8 mouse cellular contexts compared by ENCODE assay signal in the genomic region with DNA sequence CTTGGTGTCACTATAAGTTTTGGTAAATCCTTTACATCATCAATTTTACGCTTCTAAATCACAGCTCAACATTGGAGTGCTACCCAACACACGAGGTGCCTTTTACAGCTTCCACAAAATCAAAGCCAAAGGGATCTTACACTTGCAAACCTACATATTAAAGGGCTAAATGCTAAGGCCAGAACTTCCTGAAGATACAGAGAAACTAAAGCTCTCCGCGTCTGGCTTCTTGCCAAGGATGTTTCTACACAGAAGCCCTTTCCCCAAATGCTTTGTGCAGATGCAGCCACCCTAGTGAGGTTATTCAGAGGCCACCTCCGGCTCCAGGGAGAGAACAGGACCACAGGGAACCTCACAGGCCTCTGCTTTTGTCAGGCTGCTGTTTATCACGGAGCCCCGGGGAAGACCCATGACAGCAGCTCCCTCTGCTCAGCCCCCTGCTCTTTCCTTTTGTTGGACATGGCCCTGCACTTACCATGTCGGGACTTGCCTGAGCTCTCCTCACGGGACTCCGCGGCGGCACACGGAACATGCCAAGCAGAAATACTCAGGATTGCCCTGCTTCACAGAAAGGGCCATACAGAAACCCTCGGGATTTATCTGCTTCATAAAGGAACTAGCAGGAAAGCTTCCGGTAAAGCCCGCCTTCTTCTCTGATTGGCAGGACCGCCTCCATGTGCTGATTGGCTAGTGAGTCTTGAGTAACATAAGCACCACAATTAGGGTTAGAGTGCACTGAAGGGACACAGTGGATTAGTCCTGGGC. TPM values are rescaled to one million over a fixed set of nuclear protein-coding genes. Genes with fewer than 3 reads are reported as not detected.
DNase-seq lines count a peak whose midpoint lies in the region; ATAC-seq and TF ChIP-seq lines count a peak whose summit lies in the region.
"Not testable (repeated sequence)": the region's sequence is repeated elsewhere in the genome, so short reads cannot be mapped to it uniquely, and the experiment has no call there.

Gene 3300002I08Rik, minus strand, starts transcription at position 653 of the 765 bp plus-strand sequence.

- peak within 1 kb of the TSS; percentile 91 for H3K27ac ChIP-seq in heart, embryonic 12.5 days (ENCODE audit: poor library complexity, severe bottlenecking)
- peak within 1 kb of the TSS; percentile 63 for H3K27ac ChIP-seq in kidney, embryonic 16.5 days (ENCODE audit: low read length)

- not testable (repeated sequence) for H3K36me3 ChIP-seq in C2C12 (ENCODE audit: control insufficient read depth, insufficient read depth); heart, embryonic 12.5 days; kidney, embryonic 16.5 days (ENCODE audit: insufficient read depth, low read length)

- H3K9me3 ChIP-seq in heart, embryonic 12.5 days (replicated peaks); kidney, embryonic 16.5 days (ENCODE audit: low read length): not testable (repeated sequence)

- peak within 1 kb of the TSS; percentile 89 for H3K9ac ChIP-seq in heart, embryonic 12.5 days
- peak within 1 kb of the TSS; percentile 68 for H3K9ac ChIP-seq in kidney, embryonic 16.5 days (replicated peaks; ENCODE audit: low read length)

- not testable (repeated sequence) for TF ChIP-seq CTCF in C2C12 (IDR thresholded peaks at IDR 0.05; ENCODE audit: control insufficient read depth, insufficient read depth, insufficient read length)

- DNase-seq in brain, embryonic 18.5 days (ENCODE audit: low read depth, low spot score): peak; percentile 83
- DNase-seq in fat pad, adult 2 months (ENCODE audit: extremely low read depth, low read depth, low spot score): peak; percentile 68
- peak; percentile 75 for DNase-seq in liver
- peak; percentile 6 to 54 for DNase-seq in monocyte, adult 2 months (ENCODE audit: low read depth in 1 of 2, low spot score in 2 of 2)
- peak; percentile 44 to 57 for DNase-seq in spleen, postnatal 14 days (ENCODE audit: low spot score in 2 of 2)

- H3ac ChIP-seq in C2C12 (ENCODE audit: control insufficient read depth, insufficient read length, low read depth): peak within 1 kb of the TSS; percentile 76

- not testable (repeated sequence) for H3K79me2 ChIP-seq in C2C12 (ENCODE audit: control insufficient read depth, insufficient read depth)

- peak; percentile 97 for ATAC-seq in heart, embryonic 12.5 days (ENCODE audit: insufficient number of reproducible peaks, low FRiP score)
- peak; percentile 100 for ATAC-seq in kidney, embryonic 16.5 days (ENCODE audit: low FRiP score, low TSS enrichment)

- H3K79me3 ChIP-seq in C2C12 (ENCODE audit: low read depth): not testable (repeated sequence)

- H3K27me3 ChIP-seq in C2C12 (ENCODE audit: control insufficient read depth, insufficient read depth, insufficient read length); heart, embryonic 12.5 days (replicated peaks); kidney, embryonic 16.5 days (ENCODE audit: insufficient read depth, low read length): not testable (repeated sequence)

- H3K4me1 ChIP-seq in heart, embryonic 12.5 days (replicated peaks); kidney, embryonic 16.5 days (ENCODE audit: insufficient read depth, low read length): not testable (repeated sequence)

- 7% methylated on average over 17 of the region's 17 CpGs for WGBS in heart, embryonic 12.5 days
- WGBS in kidney, embryonic 16.5 days: 2% methylated on average over 16 of the region's 17 CpGs

- H3K4me2 ChIP-seq in heart, embryonic 12.5 days: peak within 1 kb of the TSS; percentile 65
- H3K4me2 ChIP-seq in kidney, embryonic 16.5 days (replicated peaks; ENCODE audit: low read depth, low read length): peak within 1 kb of the TSS; percentile 53

- H3K4me3 ChIP-seq in C2C12 (ENCODE audit: insufficient read depth, poor library complexity, severe bottlenecking): peak within 1 kb of the TSS; percentile 61
- peak within 1 kb of the TSS; percentile 91 for H3K4me3 ChIP-seq in heart, embryonic 12.5 days
- peak within 1 kb of the TSS; percentile 60 for H3K4me3 ChIP-seq in kidney, embryonic 16.5 days (ENCODE audit: low read length)

RNA-seq across cellular contexts. Expression of gene 3300002I08Rik, which starts in this region (rescaled TPM):
- 0.75 TPM for polyA plus RNA-seq in C2C12 (2012; fragmentation: generic; extraction: Trizol)
- polyA plus RNA-seq in heart, embryonic 12.5 days (2016; fragmentation: Nextera tagmentation; extraction: Ambion mirVana): 4.9 and 5.4 TPM in 2 replicates
- 8.5 and 9.4 TPM in 2 replicates for polyA plus RNA-seq in kidney, embryonic 16.5 days (2015; fragmentation: Nextera tagmentation; extraction: Ambion mirVana)

Comparison
In these comparisons a context has a peak if more than half of its experiments do, and no peak if none do; other contexts are left out.
1. Peak in every context shown above with its lines: DNase-seq, ATAC-seq, H3K4me3 ChIP-seq and H3K27ac ChIP-seq.
2. DNase-seq: peak in every context shown above with its lines; median percentile 83 in brain, embryonic 18.5 days; 75 in liver; 68 in fat pad, adult 2 months; 50 in spleen, postnatal 14 days; 30 in monocyte, adult 2 months.